Mouse (Mus musculus): ENCODE measurements around the gene Stoml1. TPM values are rescaled to one million over a fixed set of nuclear protein-coding genes. Genes with fewer than 3 reads are reported as not detected.

The Stoml1 gene
- polyA plus RNA-seq, 1 experiment: 55.5 TPM

DNA sequence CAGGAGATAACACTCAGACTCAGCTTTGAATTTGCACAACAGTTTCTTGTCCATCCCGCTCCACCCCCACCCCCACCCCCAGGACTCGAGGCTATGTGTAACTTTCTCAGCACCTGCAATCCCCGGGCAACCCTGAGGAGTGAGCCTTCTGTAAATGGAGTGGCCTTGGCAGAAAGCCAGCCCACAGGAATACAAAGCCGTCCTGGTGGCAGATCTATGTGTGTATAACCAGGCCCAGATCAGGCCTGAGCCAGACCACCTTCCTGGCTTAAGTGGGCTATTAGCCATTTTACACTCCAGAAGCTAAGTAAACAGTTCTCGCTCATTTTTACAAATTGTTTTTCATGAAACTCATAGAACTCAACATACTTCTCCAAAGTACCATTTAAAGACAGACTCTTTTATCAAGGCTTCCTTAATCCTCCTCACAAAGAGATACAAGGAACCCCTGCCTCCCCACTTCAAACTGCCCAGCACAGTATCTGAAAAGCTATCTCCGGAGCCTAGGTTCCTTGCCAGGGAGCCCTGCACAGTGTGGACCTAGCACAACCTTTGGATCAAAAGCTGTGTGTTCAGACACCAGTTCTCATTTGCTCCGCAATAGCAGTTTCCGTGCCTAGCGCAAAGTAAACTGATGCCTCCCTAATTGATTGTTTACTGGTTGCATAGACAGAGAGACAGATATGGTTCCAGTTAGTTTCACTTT is 11.0 kb upstream of the Stoml1 start:
- no peak for DNase-seq (ENCODE audit: low read depth in 1 of 2, low spot score in 2 of 2)
- Histone ChIP-seq H3K4me1 (ENCODE audit: control insufficient read depth, insufficient read depth, insufficient read length) (peaks cover 22% of the 10 kb centered on the region; the same call in 1 of the 2 replicates), H3K36me3 (ENCODE audit: control insufficient read depth, insufficient read depth, low read length) (peaks cover 20% of the 10 kb centered on the region), H3K4me3 (ENCODE audit: extremely low read depth, insufficient read depth, insufficient read length) (no peak overlapping the region), H3K27me3 (ENCODE audit: control insufficient read depth, insufficient read depth, low read length) (no peaks in the 10 kb centered on the region), H3K27ac (ENCODE audit: insufficient read depth, low read length) (peak overlapping the region; percentile 69)
- WGBS: 51% methylated on average over 9 of the region's 9 CpGs
- no peak for TF ChIP-seq CTCF (IDR thresholded peaks at IDR 0.05; ENCODE audit: extremely low read depth, insufficient read depth, insufficient read length, insufficient replicate concordance)

DNA sequence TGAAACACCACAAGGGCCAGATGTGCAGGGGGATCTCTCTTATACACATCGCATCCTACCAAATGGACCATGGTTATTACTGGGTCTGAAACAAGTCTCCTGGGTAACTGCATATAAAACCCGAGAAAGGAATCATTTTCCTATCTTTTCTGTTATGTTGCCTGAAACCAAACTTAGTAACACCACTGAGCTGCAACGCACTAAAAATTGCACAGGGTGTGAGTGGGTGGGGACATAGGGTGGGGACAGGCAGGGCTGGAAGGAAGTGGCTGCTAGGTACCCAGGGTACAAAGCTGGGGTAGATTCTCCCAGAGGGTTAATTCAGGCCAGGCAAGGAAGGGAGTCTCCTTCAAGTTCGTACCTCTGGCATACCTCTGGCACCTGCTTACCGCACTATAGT is 10.3 kb upstream of the Stoml1 start:
- TF ChIP-seq POLR2A (IDR thresholded peaks at IDR 0.05; ENCODE audit: low read depth, low read length) (no peak), CTCF (IDR thresholded peaks at IDR 0.05; ENCODE audit: extremely low read depth, insufficient read depth, insufficient read length, insufficient replicate concordance) (no peak)
- Histone ChIP-seq H3K27ac (ENCODE audit: insufficient read depth, low read length) (peak overlapping the region; percentile 69), H3K36me3 (ENCODE audit: control insufficient read depth, insufficient read depth, low read length) (peaks cover 21% of the 10 kb centered on the region), H3K27me3 (ENCODE audit: control insufficient read depth, insufficient read depth, low read length) (no peaks in the 10 kb centered on the region), H3K4me1 (ENCODE audit: control insufficient read depth, insufficient read depth, insufficient read length) (peaks cover 26% of the 10 kb centered on the region; the same call in 1 of the 2 replicates), H3K4me3 (ENCODE audit: extremely low read depth, insufficient read depth, insufficient read length) (no peak overlapping the region)
- 27% methylated on average over 5 of the region's 5 CpGs for WGBS
- DNase-seq (ENCODE audit: low read depth in 1 of 2, low spot score in 2 of 2): no peak

DNA sequence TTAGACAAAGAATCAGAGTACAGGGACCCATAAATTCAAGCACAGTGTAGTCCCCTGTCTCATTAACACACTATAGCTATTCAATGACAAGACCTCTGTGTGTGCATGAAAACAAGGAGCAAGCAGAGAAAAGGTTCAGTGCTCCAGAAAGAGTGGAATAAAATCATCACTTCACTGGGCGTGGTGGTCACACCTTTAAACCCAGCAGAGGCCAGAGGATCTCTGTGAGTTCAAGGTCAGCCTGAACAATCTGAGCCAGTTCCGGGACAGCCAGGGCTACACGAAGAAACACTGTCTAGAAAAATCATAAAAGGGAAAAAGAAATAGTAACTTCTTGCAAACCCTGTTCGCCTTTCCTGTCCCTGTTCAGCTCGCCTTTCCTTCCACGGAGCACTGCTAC is 9.3 kb upstream of the Stoml1 start:
- H3K4me1 ChIP-seq (ENCODE audit: control insufficient read depth, insufficient read depth, insufficient read length): peaks cover 26% of the 10 kb centered on the region; the same call in 1 of the 2 replicates
- H3K4me3 ChIP-seq (ENCODE audit: extremely low read depth, insufficient read depth, insufficient read length): no peak overlapping the region
- DNase-seq (ENCODE audit: low read depth in 1 of 2, low spot score in 2 of 2): no peak
- TF ChIP-seq POLR2A (IDR thresholded peaks at IDR 0.05; ENCODE audit: low read depth, low read length) (no peak), CTCF (IDR thresholded peaks at IDR 0.05; ENCODE audit: extremely low read depth, insufficient read depth, insufficient read length, insufficient replicate concordance) (no peak)
- H3K27me3 ChIP-seq (ENCODE audit: control insufficient read depth, insufficient read depth, low read length): no peaks in the 10 kb centered on the region
- H3K36me3 ChIP-seq (ENCODE audit: control insufficient read depth, insufficient read depth, low read length): peaks cover 20% of the 10 kb centered on the region
- WGBS: 78% methylated on average over 6 of the region's 6 CpGs
- no peak overlapping the region for H3K27ac ChIP-seq (ENCODE audit: insufficient read depth, low read length)

DNA sequence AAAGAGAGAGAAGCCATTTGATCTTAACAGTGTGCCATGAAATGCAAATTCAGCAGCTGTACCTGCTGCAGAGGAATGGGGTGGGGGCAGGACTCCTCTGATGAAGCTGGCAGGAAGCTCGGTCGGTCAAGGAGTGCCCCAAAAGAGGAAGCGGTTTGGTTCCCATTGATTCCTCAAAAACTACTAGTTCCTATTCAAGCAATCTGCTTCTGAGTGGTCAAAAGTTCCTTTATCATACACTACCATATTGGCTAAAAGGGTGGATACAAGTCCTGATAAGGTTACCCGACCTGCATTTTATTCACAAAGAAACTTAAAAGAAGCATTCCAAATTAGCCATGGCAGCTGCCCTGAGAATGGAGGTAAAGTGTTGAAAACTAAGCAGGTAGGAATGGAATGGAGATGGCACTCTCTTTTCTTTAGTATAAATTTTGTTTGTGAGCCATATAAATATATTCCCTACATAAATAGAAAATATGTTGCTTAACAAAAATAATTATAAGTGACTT is 6.8 kb upstream of the Stoml1 start:
- 0 out of 2 replicates have a peak overlapping the region, but pooled peaks have one; percentile 0 for H3K27ac ChIP-seq (ENCODE audit: insufficient read depth, low read length)
- H3K27me3 ChIP-seq (ENCODE audit: control insufficient read depth, insufficient read depth, low read length): no peaks in the 10 kb centered on the region
- TF ChIP-seq CTCF (IDR thresholded peaks at IDR 0.05; ENCODE audit: extremely low read depth, insufficient read depth, insufficient read length, insufficient replicate concordance): no peak
- TF ChIP-seq POLR2A (IDR thresholded peaks at IDR 0.05; ENCODE audit: low read depth, low read length): no peak
- H3K4me3 ChIP-seq (ENCODE audit: extremely low read depth, insufficient read depth, insufficient read length): no peak overlapping the region
- DNase-seq (ENCODE audit: low read depth in 1 of 2, low spot score in 2 of 2): peak in 1 of 2 experiments; percentile 53
- H3K4me1 ChIP-seq (ENCODE audit: control insufficient read depth, insufficient read depth, insufficient read length): peaks cover 25% of the 10 kb centered on the region; the same call in 1 of the 2 replicates
- 5% methylated on average over 4 of the region's 4 CpGs for WGBS
- H3K36me3 ChIP-seq (ENCODE audit: control insufficient read depth, insufficient read depth, low read length): peaks cover 13% of the 10 kb centered on the region; the same call in 1 of the 2 replicates

DNA sequence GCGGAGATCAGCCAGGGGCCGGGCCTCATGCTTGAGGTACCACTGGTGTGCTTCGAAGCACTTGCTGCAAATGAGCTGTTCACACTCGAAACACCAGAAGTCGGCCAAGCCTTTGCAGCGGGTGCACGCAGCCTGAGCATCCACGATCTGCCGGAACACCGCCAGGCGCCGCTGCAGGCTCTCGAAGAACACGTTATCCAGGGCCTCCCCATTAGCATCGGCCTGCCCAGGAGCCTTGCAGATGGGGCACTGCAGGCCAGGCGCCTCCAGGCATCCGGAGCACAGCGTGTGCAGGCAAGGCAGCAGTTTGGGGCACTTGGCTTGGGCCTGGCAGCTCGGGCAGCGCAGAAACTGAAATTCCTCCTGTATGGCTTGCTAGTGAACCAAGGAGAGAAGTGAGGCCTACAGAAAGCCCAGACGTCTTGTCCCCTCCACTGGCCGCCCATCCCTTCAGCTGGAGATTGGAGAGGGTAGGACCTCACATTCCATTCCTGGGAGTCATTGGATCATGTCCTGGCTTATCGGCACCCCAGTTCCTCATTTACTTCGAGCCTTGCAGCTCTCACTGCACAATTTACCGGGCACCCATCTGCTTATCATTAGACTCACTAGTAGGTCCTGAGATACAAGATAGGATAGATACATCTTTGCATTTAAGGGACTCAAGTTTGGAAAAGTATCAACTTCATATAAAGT is 5.8 kb upstream of the Stoml1 start:
- peak; percentile 73 to 89 for DNase-seq (ENCODE audit: low read depth in 1 of 2, low spot score in 2 of 2)
- Histone ChIP-seq H3K27me3 (ENCODE audit: control insufficient read depth, insufficient read depth, low read length) (no peaks in the 10 kb centered on the region), H3K4me1 (ENCODE audit: control insufficient read depth, insufficient read depth, insufficient read length) (peaks cover 16% of the 10 kb centered on the region; the same call in 1 of the 2 replicates), H3K27ac (ENCODE audit: insufficient read depth, low read length) (peak overlapping the region; percentile 76), H3K36me3 (ENCODE audit: control insufficient read depth, insufficient read depth, low read length) (peaks cover 13% of the 10 kb centered on the region; the same call in 1 of the 2 replicates), H3K4me3 (ENCODE audit: extremely low read depth, insufficient read depth, insufficient read length) (peak overlapping the region; percentile 58)
- TF ChIP-seq POLR2A (IDR thresholded peaks at IDR 0.05; ENCODE audit: low read depth, low read length) (peak; percentile 7; the same call in 1 of the 2 replicates), CTCF (IDR thresholded peaks at IDR 0.05; ENCODE audit: extremely low read depth, insufficient read depth, insufficient read length, insufficient replicate concordance) (peak; percentile 80; the same call in 1 of the 2 replicates)
- WGBS: 6% methylated on average over 25 of the region's 25 CpGs

DNA sequence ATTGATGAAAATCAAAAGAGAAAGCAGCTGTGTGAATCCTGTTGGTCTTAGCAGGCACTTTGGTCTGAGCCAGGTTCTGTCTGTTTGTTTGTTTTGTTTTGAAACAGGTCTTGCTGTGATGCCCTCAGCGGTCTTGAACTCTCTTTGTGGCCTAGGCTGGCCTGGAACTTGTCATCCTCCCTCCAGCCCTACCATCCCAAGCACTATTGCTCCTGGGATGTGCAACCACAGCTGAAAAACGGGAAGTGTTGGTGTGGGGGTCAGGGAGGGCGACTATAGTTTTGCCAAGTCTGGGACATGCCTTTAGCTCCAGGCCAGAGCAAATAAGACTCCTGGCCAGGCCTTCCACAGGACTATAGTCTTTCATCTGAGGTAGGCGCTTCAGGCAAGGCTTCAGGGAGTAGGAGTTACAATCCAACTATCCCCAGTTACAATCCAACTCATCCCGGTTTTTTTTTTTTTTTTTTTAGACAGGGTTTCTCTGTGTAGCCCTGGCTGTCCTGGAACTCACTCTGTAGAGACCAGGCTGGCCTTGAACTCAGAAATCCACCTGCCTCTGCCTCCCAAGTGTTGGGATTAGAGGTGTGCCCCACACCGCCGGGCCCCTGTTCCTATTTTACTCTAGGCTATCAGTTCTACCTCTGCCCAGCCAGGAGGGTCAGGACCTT is 4.1 kb upstream of the Stoml1 start:
- 3% methylated on average over 7 of the region's 7 CpGs for WGBS
- H3K4me3 ChIP-seq (ENCODE audit: extremely low read depth, insufficient read depth, insufficient read length): peak overlapping the region; percentile 83
- peak overlapping the region; percentile 92 for H3K27ac ChIP-seq (ENCODE audit: insufficient read depth, low read length)
- H3K4me1 ChIP-seq (ENCODE audit: control insufficient read depth, insufficient read depth, insufficient read length): peaks cover 9% of the 10 kb centered on the region; the same call in 1 of the 2 replicates
- TF ChIP-seq CTCF (IDR thresholded peaks at IDR 0.05; ENCODE audit: extremely low read depth, insufficient read depth, insufficient read length, insufficient replicate concordance) (no peak), POLR2A (IDR thresholded peaks at IDR 0.05; ENCODE audit: low read depth, low read length) (no peak)
- H3K36me3 ChIP-seq (ENCODE audit: control insufficient read depth, insufficient read depth, low read length): peaks cover 11% of the 10 kb centered on the region; the same call in 1 of the 2 replicates
- no peak for DNase-seq (ENCODE audit: low read depth in 1 of 2, low spot score in 2 of 2)
- H3K27me3 ChIP-seq (ENCODE audit: control insufficient read depth, insufficient read depth, low read length): no peaks in the 10 kb centered on the region

All from spleen, adult 2 months (tissue).